Mouse (Mus musculus): ENCODE data around the gene Btbd2. TPM values are rescaled to one million over a fixed set of nuclear protein-coding genes. Genes with fewer than 3 reads are reported as not detected.

The Btbd2 gene
- polyA plus RNA-seq, 1 experiment, result 18.9 TPM

DNA sequence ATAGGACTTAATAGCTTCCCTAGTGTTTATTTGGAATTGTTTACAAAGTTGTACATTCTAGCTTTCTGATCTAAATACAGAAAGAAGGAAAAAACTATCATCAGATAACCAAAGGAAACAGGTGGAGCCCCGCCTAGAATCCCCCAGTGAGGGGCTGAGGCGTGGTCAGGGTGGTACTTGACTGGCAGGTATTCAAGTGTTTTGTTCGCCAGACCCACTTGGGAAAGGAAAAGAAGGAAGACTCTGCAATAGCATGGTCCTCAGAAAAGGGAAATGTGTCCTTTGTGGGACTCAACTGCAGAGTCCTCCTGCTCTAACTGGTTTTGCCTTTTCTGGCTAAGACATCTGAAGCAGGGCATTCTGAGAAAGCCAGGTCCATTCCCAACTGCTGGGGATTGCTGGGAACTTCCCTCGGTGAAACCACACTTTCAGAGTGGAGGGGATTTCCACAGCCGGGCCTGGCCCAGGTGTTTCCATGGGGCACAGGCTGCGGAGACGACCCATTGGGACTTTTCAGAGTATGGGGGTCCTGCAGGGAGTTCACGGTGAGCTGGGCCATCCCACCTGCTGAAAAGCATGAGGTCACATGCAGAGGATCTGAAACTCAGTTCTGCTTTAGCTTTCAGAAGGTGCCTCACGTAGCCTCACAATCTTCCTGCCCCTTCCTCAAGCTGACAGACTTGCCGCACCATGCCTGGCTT lies 39.1 kb upstream of the Btbd2 start:
- no peak overlapping the region for H3K27ac ChIP-seq (ENCODE audit: control insufficient read depth, insufficient read depth, low read depth, low read length)
- TF ChIP-seq POLR2A (IDR thresholded peaks at IDR 0.05; ENCODE audit: control insufficient read depth, low read depth, low read length), result no peak
- no peak for TF ChIP-seq CTCF (IDR thresholded peaks at IDR 0.05; ENCODE audit: control insufficient read depth, insufficient read depth, insufficient replicate concordance, low read depth, low read length)
- no peaks in the 10 kb centered on the region for H3K36me3 ChIP-seq (ENCODE audit: control insufficient read depth, insufficient read depth, low read length)
- H3K27me3 ChIP-seq (ENCODE audit: control insufficient read depth, insufficient read depth, low read length), result no peaks in the 10 kb centered on the region
- peaks cover 7% of the 10 kb centered on the region for H3K4me1 ChIP-seq (ENCODE audit: control insufficient read depth, insufficient read depth, low read length)
- H3K4me3 ChIP-seq (ENCODE audit: control insufficient read depth, low read depth, low read length), result no peak overlapping the region

DNA sequence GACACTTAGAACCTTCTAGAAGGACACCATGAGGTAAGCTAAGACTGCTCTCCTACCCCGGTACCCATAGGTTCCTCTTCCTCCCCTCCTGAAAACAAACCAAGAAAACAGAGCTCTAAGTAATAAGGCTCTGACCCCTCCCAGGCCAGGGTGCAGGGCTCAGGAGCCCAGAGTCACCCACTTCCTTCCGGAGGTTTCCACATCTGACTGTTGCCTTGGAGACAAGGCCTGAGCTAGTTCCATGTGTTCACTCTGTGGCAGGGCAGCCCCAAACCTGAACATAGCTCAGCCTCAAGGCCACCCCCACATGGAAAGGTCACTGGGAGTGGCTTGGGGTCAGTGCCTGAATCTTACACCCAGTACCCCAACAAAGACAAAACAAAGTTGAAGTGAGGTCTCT lies 38.3 kb upstream of the Btbd2 start:
- TF ChIP-seq CTCF (IDR thresholded peaks at IDR 0.05; ENCODE audit: control insufficient read depth, insufficient read depth, insufficient replicate concordance, low read depth, low read length) (no peak), POLR2A (IDR thresholded peaks at IDR 0.05; ENCODE audit: control insufficient read depth, low read depth, low read length) (no peak)
- H3K27me3 ChIP-seq (ENCODE audit: control insufficient read depth, insufficient read depth, low read length), result no peaks in the 10 kb centered on the region
- H3K4me3 ChIP-seq (ENCODE audit: control insufficient read depth, low read depth, low read length), result no peak overlapping the region
- H3K36me3 ChIP-seq (ENCODE audit: control insufficient read depth, insufficient read depth, low read length), result no peaks in the 10 kb centered on the region; the same call in 1 of the 2 replicates
- H3K27ac ChIP-seq (ENCODE audit: control insufficient read depth, insufficient read depth, low read depth, low read length), result no peak overlapping the region; the same call in 1 of the 2 replicates
- peaks cover 7% of the 10 kb centered on the region for H3K4me1 ChIP-seq (ENCODE audit: control insufficient read depth, insufficient read depth, low read length)

DNA sequence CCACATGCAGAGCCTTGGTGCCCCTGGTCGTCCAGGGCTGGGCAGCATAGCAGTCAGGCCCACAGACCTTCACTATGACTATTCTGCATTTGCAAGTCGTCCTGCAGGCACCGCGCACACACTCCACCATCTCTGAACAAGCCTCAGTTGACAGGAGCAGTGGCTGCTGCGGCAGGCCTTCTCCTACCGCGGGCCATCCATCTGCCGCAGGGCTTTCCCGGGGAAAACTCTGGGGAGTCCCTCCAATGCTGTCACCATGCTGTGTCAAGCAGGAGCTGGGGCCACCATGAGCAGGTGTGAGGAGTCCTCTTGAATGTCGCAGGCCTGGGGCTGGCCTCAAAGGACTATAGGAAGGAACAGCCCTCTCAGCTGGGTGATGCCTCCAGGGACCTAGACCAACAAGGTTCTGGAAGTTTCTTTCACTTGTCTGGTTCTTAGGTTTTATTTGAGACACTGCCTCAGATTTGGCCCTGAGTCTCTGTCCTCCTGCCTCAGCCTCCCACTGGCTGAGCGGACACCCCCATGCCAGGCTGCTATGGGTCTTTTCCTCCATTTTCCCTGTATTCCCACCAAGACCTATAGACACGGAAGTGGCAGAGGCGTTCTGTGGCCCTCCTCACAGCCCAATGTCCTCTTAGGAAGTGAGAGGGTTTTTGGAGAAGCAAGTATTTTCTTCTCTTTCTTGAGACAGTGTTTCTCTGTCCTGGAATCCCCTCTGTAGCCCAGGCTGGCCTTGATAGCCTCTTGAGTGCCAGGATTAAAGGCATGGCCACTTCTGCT lies 37.5 kb upstream of the Btbd2 start:
- no peaks in the 10 kb centered on the region; the same call in 1 of the 2 replicates for H3K36me3 ChIP-seq (ENCODE audit: control insufficient read depth, insufficient read depth, low read length)
- H3K4me3 ChIP-seq (ENCODE audit: control insufficient read depth, low read depth, low read length), result no peak overlapping the region
- H3K27me3 ChIP-seq (ENCODE audit: control insufficient read depth, insufficient read depth, low read length), result no peaks in the 10 kb centered on the region
- TF ChIP-seq CTCF (IDR thresholded peaks at IDR 0.05; ENCODE audit: control insufficient read depth, insufficient read depth, insufficient replicate concordance, low read depth, low read length) (no peak), POLR2A (IDR thresholded peaks at IDR 0.05; ENCODE audit: control insufficient read depth, low read depth, low read length) (no peak)
- H3K4me1 ChIP-seq (ENCODE audit: control insufficient read depth, insufficient read depth, low read length), result peaks cover 7% of the 10 kb centered on the region
- no peak overlapping the region for H3K27ac ChIP-seq (ENCODE audit: control insufficient read depth, insufficient read depth, low read depth, low read length)

DNA sequence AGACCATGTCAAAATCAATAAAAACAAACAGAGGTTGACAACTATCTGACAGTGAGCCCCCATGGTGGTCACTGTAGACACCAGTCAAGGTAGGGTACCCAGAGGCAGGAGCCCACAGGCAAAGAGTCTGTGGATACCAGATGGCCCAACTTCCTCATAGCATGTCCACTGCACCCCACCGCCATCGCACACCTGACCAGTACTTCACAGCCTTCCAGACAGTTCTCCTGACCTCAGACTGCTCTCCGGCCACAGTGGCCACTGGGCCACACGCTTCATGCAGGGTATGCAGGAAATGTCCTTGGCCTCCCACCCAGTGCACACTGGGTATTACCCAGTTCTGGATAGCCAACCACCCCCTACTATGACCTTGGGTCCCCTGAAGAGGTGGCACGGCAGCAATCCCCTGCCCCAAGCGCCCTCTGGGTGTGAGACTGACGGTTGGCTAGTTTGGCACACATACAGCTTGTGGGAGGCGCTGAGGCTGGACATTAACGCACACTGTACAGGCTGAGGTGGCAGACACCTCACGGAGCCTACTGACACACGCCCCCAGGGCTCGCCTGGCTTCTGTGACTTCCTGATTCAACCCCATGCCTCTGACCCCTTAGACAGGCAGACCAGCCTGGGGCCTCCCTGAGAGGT lies 36.7 kb upstream of the Btbd2 start:
- no peak for TF ChIP-seq POLR2A (IDR thresholded peaks at IDR 0.05; ENCODE audit: control insufficient read depth, low read depth, low read length)
- no peak for TF ChIP-seq CTCF (IDR thresholded peaks at IDR 0.05; ENCODE audit: control insufficient read depth, insufficient read depth, insufficient replicate concordance, low read depth, low read length)
- H3K27ac ChIP-seq (ENCODE audit: control insufficient read depth, insufficient read depth, low read depth, low read length), result no peak overlapping the region
- no peak overlapping the region for H3K4me3 ChIP-seq (ENCODE audit: control insufficient read depth, low read depth, low read length)
- H3K4me1 ChIP-seq (ENCODE audit: control insufficient read depth, insufficient read depth, low read length), result peaks cover 7% of the 10 kb centered on the region
- no peaks in the 10 kb centered on the region for H3K27me3 ChIP-seq (ENCODE audit: control insufficient read depth, insufficient read depth, low read length)
- no peaks in the 10 kb centered on the region; the same call in 1 of the 2 replicates for H3K36me3 ChIP-seq (ENCODE audit: control insufficient read depth, insufficient read depth, low read length)

DNA sequence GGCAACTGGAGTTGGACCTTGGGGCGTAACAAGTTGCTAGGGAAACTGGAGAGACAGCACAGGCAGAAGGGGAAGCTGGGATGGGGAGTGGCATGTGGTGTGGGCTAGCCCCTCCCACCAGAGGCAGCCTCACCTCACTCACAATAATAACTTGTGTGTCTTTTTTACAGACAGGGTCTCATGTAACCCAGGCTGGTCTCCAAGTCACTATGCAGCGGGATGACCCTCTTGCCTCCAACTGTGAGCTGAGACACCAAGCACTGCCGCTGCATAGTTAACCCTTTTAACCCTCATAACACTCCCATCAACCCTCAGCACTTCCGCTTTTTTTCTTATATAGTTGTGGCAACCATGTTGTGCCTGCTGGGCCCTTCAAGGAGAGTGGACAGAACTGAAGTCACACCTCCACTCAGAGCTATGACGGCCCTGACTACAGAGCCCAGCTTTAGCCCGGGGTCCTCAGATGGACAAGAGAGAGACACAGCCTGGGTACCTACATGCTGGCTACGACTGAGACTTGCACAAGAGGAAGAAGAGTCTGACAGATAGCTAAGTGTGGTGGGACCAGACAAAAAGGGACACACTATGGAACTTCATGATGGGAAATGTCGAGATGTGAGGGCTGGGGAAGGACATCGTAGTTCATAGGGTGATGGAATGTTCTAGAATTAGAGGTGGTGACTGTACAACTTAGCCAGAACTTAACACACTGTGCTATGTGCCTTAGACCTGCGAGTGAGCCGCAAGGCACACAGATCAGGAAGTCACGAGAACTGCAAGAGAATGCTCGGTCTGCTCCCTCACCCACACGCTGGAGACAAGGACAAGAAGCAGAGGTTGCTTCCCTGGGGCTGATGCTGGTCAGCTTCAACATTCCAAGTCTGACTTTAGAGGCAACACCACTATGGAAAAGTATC lies 35.6 kb upstream of the Btbd2 start:
- Histone ChIP-seq H3K4me1 (ENCODE audit: control insufficient read depth, insufficient read depth, low read length) (peaks cover 7% of the 10 kb centered on the region), H3K4me3 (ENCODE audit: control insufficient read depth, low read depth, low read length) (no peak overlapping the region), H3K36me3 (ENCODE audit: control insufficient read depth, insufficient read depth, low read length) (no peaks in the 10 kb centered on the region; the same call in 1 of the 2 replicates), H3K27me3 (ENCODE audit: control insufficient read depth, insufficient read depth, low read length) (no peaks in the 10 kb centered on the region), H3K27ac (ENCODE audit: control insufficient read depth, insufficient read depth, low read depth, low read length) (no peak overlapping the region)
- TF ChIP-seq CTCF (IDR thresholded peaks at IDR 0.05; ENCODE audit: control insufficient read depth, insufficient read depth, insufficient replicate concordance, low read depth, low read length) (no peak), POLR2A (IDR thresholded peaks at IDR 0.05; ENCODE audit: control insufficient read depth, low read depth, low read length) (no peak)

DNA sequence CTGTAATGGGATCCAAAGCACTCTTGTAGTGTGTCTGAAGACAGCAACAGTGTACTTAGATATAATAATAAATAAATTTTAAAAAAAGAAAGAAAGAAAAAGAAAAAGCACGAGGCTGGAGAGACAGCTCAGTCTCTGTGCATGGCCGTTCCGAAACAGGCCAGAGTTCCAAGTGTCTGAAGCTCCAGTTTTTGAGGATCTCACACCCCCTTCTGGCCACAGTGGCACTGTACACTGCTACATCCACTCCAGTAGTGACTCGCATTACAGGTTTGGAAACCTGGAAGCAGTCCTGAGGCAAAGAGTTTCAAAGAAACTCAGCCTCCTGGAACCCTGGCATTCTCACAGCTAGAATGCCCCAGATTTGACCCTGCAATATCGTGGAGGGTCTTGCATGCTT lies 31.0 kb upstream of the Btbd2 start:
- Histone ChIP-seq H3K27ac (ENCODE audit: control insufficient read depth, insufficient read depth, low read depth, low read length) (no peak overlapping the region), H3K4me1 (ENCODE audit: control insufficient read depth, insufficient read depth, low read length) (no peaks in the 10 kb centered on the region), H3K4me3 (ENCODE audit: control insufficient read depth, low read depth, low read length) (no peak overlapping the region), H3K36me3 (ENCODE audit: control insufficient read depth, insufficient read depth, low read length) (no peaks in the 10 kb centered on the region; the same call in 1 of the 2 replicates), H3K27me3 (ENCODE audit: control insufficient read depth, insufficient read depth, low read length) (no peaks in the 10 kb centered on the region)
- TF ChIP-seq CTCF (IDR thresholded peaks at IDR 0.05; ENCODE audit: control insufficient read depth, insufficient read depth, insufficient replicate concordance, low read depth, low read length) (peak; percentile 49; the same call in 1 of the 2 replicates), POLR2A (IDR thresholded peaks at IDR 0.05; ENCODE audit: control insufficient read depth, low read depth, low read length) (no peak)

All from testis, adult 2 months (tissue).